Mouse (Mus musculus) bone marrow macrophage, adult 2 months (primary cell): ENCODE results near the gene Zfp831.

Experiments used
- CTCF ChIP-seq: IDR thresholded peaks from 2 replicates; pipeline ENCODE4 v1.5.1; 2012; ENCODE audit warnings: low read depth, mild to moderate bottlenecking, low read length, moderate library complexity
- POLR2A ChIP-seq: IDR thresholded peaks from 2 replicates; pipeline ENCODE4 v1.6.1; 2012; ENCODE audit warnings: mild to moderate bottlenecking, low read depth, low read length, borderline replicate concordance

- TF ChIP-seq CTCF = no peak
- TF ChIP-seq POLR2A = no peak
Observed at GRCm38 (mm10) chr2:174660321-174660720, 17.0 kb downstream of the Zfp831 start.
